Mouse (Mus musculus): Measurements from ENCODE around the gene Papolb. TPM values are rescaled to one million over a fixed set of nuclear protein-coding genes. Genes with fewer than 3 reads are reported as not detected.

The Papolb gene
- polyA plus RNA-seq, 1 experiment from 2014 or later: 0.18 TPM

GRCm38 (mm10) chr5:142535388-142535787 is 5.5 kb upstream of the Papolb start:
- H3K27me3 ChIP-seq (replicated peaks; ENCODE audit: control insufficient read depth, insufficient read depth, low read length): no peaks in the 10 kb centered on the region
- WGBS: 71% methylated on average over 4 of the region's 4 CpGs
- no peak overlapping the region for H3K27ac ChIP-seq (replicated peaks; ENCODE audit: low read depth, low read length)
- H3K4me2 ChIP-seq (ENCODE audit: low read depth, low read length): no peak overlapping the region
- DNase-seq (ENCODE audit: low spot score) (no peak), ATAC-seq (ENCODE audit: low read depth) (no peak)
- no peaks in the 10 kb centered on the region for H3K36me3 ChIP-seq (ENCODE audit: control insufficient read depth, insufficient read depth, low read length)
- no peaks in the 10 kb centered on the region for H3K9me3 ChIP-seq (ENCODE audit: control insufficient read depth, low read length)
- H3K9ac ChIP-seq (ENCODE audit: low read depth, low read length): no peak overlapping the region
- H3K4me1 ChIP-seq (ENCODE audit: control insufficient read depth, insufficient read depth, low read length): no peaks in the 10 kb centered on the region
- H3K4me3 ChIP-seq (ENCODE audit: low read depth, low read length): no peak overlapping the region

- DNase-seq (ENCODE audit: low spot score) (no peak), ATAC-seq (ENCODE audit: low read depth) (no peak; the same call in 1 of the 2 replicates)
- H3K4me2 ChIP-seq (ENCODE audit: low read depth, low read length): no peak overlapping the region
- H3K4me1 ChIP-seq (ENCODE audit: control insufficient read depth, insufficient read depth, low read length): no peaks in the 10 kb centered on the region
- H3K27me3 ChIP-seq (replicated peaks; ENCODE audit: control insufficient read depth, insufficient read depth, low read length): peaks cover 16% of the 10 kb centered on the region; the same call in 1 of the 2 replicates
- H3K4me3 ChIP-seq (ENCODE audit: low read depth, low read length): no peak overlapping the region
- no peak overlapping the region for H3K27ac ChIP-seq (replicated peaks; ENCODE audit: low read depth, low read length)
- no peaks in the 10 kb centered on the region; the same call in 1 of the 2 replicates for H3K9me3 ChIP-seq (ENCODE audit: control insufficient read depth, low read length)
- H3K9ac ChIP-seq (ENCODE audit: low read depth, low read length): no peak overlapping the region
- no peaks in the 10 kb centered on the region for H3K36me3 ChIP-seq (ENCODE audit: control insufficient read depth, insufficient read depth, low read length)
- 67% methylated on average over 8 of the region's 8 CpGs for WGBS
Observed at GRCm38 (mm10) chr5:142524711-142525464, 5.0 kb downstream of the Papolb start.

- ATAC-seq (ENCODE audit: low read depth) (no peak), DNase-seq (ENCODE audit: low spot score) (no peak)
- H3K9ac ChIP-seq (ENCODE audit: low read depth, low read length): no peak overlapping the region
- no peak overlapping the region for H3K27ac ChIP-seq (replicated peaks; ENCODE audit: low read depth, low read length)
- WGBS: 84% methylated on average over 11 of the region's 11 CpGs
- H3K4me1 ChIP-seq (ENCODE audit: control insufficient read depth, insufficient read depth, low read length): no peaks in the 10 kb centered on the region
- no peak overlapping the region for H3K4me3 ChIP-seq (ENCODE audit: low read depth, low read length)
- no peaks in the 10 kb centered on the region for H3K9me3 ChIP-seq (ENCODE audit: control insufficient read depth, low read length)
- H3K27me3 ChIP-seq (replicated peaks; ENCODE audit: control insufficient read depth, insufficient read depth, low read length): no peaks in the 10 kb centered on the region
- no peaks in the 10 kb centered on the region for H3K36me3 ChIP-seq (ENCODE audit: control insufficient read depth, insufficient read depth, low read length)
- H3K4me2 ChIP-seq (ENCODE audit: low read depth, low read length): no peak overlapping the region
Observed at GRCm38 (mm10) chr5:142521195-142521866, 8.5 kb downstream of the Papolb start.

- no peak for ATAC-seq (ENCODE audit: low read depth)
- 75% methylated on average over 4 of the region's 4 CpGs for WGBS
- H3K36me3 ChIP-seq (ENCODE audit: control insufficient read depth, insufficient read depth, low read length): no peaks in the 10 kb centered on the region
Observed at GRCm38 (mm10) chr5:142520360-142520759, 9.5 kb downstream of the Papolb start.

GRCm38 (mm10) chr5:142518973-142519372 is 10.9 kb downstream of the Papolb start:
- Histone ChIP-seq H3K4me3 (ENCODE audit: low read depth, low read length) (no peak overlapping the region), H3K27me3 (replicated peaks; ENCODE audit: control insufficient read depth, insufficient read depth, low read length) (no peaks in the 10 kb centered on the region), H3K9me3 (ENCODE audit: control insufficient read depth, low read length) (no peaks in the 10 kb centered on the region), H3K4me1 (ENCODE audit: control insufficient read depth, insufficient read depth, low read length) (no peaks in the 10 kb centered on the region), H3K36me3 (ENCODE audit: control insufficient read depth, insufficient read depth, low read length) (no peaks in the 10 kb centered on the region), H3K27ac (replicated peaks; ENCODE audit: low read depth, low read length) (no peak overlapping the region), H3K4me2 (ENCODE audit: low read depth, low read length) (no peak overlapping the region), H3K9ac (ENCODE audit: low read depth, low read length) (no peak overlapping the region)
- peak; percentile 35 for DNase-seq (ENCODE audit: low spot score)
- WGBS: 48% methylated on average over 6 of the region's 6 CpGs
- ATAC-seq (ENCODE audit: low read depth): no peak

More at GRCm38 (mm10) chr5:142520360-142520759, 9.5 kb downstream of the Papolb start:
- no peak overlapping the region for H3K4me2 ChIP-seq (ENCODE audit: low read depth, low read length)
- no peaks in the 10 kb centered on the region for H3K27me3 ChIP-seq (replicated peaks; ENCODE audit: control insufficient read depth, insufficient read depth, low read length)
- H3K9me3 ChIP-seq (ENCODE audit: control insufficient read depth, low read length): no peaks in the 10 kb centered on the region
- H3K4me1 ChIP-seq (ENCODE audit: control insufficient read depth, insufficient read depth, low read length): no peaks in the 10 kb centered on the region
- H3K4me3 ChIP-seq (ENCODE audit: low read depth, low read length): no peak overlapping the region
- no peak overlapping the region for H3K27ac ChIP-seq (replicated peaks; ENCODE audit: low read depth, low read length)
- H3K9ac ChIP-seq (ENCODE audit: low read depth, low read length): no peak overlapping the region
- DNase-seq (ENCODE audit: low spot score): no peak

GRCm38 (mm10) chr5:142512112-142512511 is 17.8 kb downstream of the Papolb start:
- WGBS: 76% methylated on average over 4 of the region's 4 CpGs
- ATAC-seq (ENCODE audit: low read depth): no peak
- no peaks in the 10 kb centered on the region for H3K9me3 ChIP-seq (ENCODE audit: control insufficient read depth, low read length)
- H3K9ac ChIP-seq (ENCODE audit: low read depth, low read length): no peak overlapping the region
- H3K36me3 ChIP-seq (ENCODE audit: control insufficient read depth, insufficient read depth, low read length): no peaks in the 10 kb centered on the region
- H3K4me2 ChIP-seq (ENCODE audit: low read depth, low read length): no peak overlapping the region
- DNase-seq (ENCODE audit: low spot score): no peak
- H3K27me3 ChIP-seq (replicated peaks; ENCODE audit: control insufficient read depth, insufficient read depth, low read length): no peaks in the 10 kb centered on the region
- no peak overlapping the region for H3K27ac ChIP-seq (replicated peaks; ENCODE audit: low read depth, low read length)
- no peaks in the 10 kb centered on the region; the same call in 1 of the 2 replicates for H3K4me1 ChIP-seq (ENCODE audit: control insufficient read depth, insufficient read depth, low read length)
- H3K4me3 ChIP-seq (ENCODE audit: low read depth, low read length): no peak overlapping the region

GRCm38 (mm10) chr5:142510061-142510414 is 19.8 kb downstream of the Papolb start:
- H3K9me3 ChIP-seq (ENCODE audit: control insufficient read depth, low read length): no peaks in the 10 kb centered on the region
- no peak overlapping the region for H3K9ac ChIP-seq (ENCODE audit: low read depth, low read length)
- H3K4me2 ChIP-seq (ENCODE audit: low read depth, low read length): no peak overlapping the region
- H3K27me3 ChIP-seq (replicated peaks; ENCODE audit: control insufficient read depth, insufficient read depth, low read length): no peaks in the 10 kb centered on the region
- 48% methylated on average over 7 of the region's 7 CpGs for WGBS
- H3K36me3 ChIP-seq (ENCODE audit: control insufficient read depth, insufficient read depth, low read length): no peaks in the 10 kb centered on the region
- ATAC-seq (ENCODE audit: low read depth) (no peak), DNase-seq (ENCODE audit: low spot score) (no peak)
- H3K27ac ChIP-seq (replicated peaks; ENCODE audit: low read depth, low read length): no peak overlapping the region
- no peak overlapping the region for H3K4me3 ChIP-seq (ENCODE audit: low read depth, low read length)
- no peaks in the 10 kb centered on the region; the same call in 1 of the 2 replicates for H3K4me1 ChIP-seq (ENCODE audit: control insufficient read depth, insufficient read depth, low read length)

- 11% methylated on average over 13 of the region's 15 CpGs for WGBS
- ATAC-seq (ENCODE audit: low read depth): peak; percentile 53
- peak overlapping the region; percentile 23 for H3K4me2 ChIP-seq (ENCODE audit: low read depth, low read length)
Observed at GRCm38 (mm10) chr5:142509141-142510060, 20.5 kb downstream of the Papolb start.

More at GRCm38 (mm10) chr5:142509141-142510060, 20.5 kb downstream of the Papolb start:
- no peak overlapping the region for H3K27ac ChIP-seq (replicated peaks; ENCODE audit: low read depth, low read length)
- no peaks in the 10 kb centered on the region for H3K27me3 ChIP-seq (replicated peaks; ENCODE audit: control insufficient read depth, insufficient read depth, low read length)
- DNase-seq (ENCODE audit: low spot score): no peak
- peak overlapping the region; percentile 35; the same call in 1 of the 2 replicates for H3K9ac ChIP-seq (ENCODE audit: low read depth, low read length)
- no peak overlapping the region for H3K4me3 ChIP-seq (ENCODE audit: low read depth, low read length)
- H3K9me3 ChIP-seq (ENCODE audit: control insufficient read depth, low read length): no peaks in the 10 kb centered on the region
- no peaks in the 10 kb centered on the region; the same call in 1 of the 2 replicates for H3K4me1 ChIP-seq (ENCODE audit: control insufficient read depth, insufficient read depth, low read length)
- H3K36me3 ChIP-seq (ENCODE audit: control insufficient read depth, insufficient read depth, low read length): no peaks in the 10 kb centered on the region

Data from embryonic facial prominence, embryonic 14.5 days (tissue).